Mouse (Mus musculus) fat pad, adult 2 months (tissue): ENCODE results near the gene Gcdh.

Experiments
- DNase-seq: peaks from one replicate; pipeline ENCODE4 v3.0.0-alpha.2; 2011; ENCODE audit warnings: low read depth, low spot score; ENCODE audit errors: extremely low read depth

Gcdh gene

DNA sequence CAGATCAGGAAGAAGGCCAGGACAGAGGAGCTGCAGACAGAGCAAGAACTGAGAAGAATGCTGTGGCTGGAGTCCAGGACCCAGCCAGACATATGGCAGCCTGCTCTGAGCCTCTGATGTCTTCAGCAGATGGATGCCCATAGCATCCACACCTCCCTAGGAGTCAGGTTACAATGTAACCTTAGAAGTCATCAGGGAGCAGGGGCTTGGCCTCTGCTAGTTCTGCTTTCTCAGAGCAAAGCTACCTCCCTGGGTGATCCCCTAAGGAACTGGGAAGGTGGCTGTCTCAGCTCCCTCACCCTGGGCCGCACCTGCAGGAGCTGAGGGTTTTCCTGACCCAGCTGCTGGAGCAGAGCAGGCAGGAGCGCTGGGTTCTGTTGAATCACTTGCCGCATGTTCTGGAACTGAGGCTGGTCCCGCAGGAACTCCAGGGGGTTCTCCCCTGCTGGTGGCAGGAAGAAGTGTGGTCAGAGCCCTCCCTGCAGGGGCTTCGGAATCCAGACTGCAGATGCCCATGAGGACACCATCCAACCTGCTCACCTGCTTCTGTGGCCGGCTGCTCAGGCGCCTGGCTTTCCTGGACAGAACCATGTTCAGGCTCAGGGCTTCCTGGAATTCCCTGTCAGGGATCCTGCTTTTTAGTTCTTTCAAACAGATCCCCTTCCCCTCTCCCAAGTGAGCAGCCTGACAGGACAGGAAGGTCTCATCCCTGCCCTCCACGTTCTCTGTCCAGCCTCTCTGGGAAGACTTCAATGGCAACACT is 56.4 kb downstream of the Gcdh start:
- no peak for DNase-seq
